Mouse (Mus musculus) megakaryocyte, embryonic 14.5 days (primary cell): Measurements from ENCODE around the gene 1600014C23Rik. TPM values are rescaled to one million over a fixed set of nuclear protein-coding genes. Genes with fewer than 3 reads are reported as not detected.
A peak's percentile ranks its signal among the peaks of the same experiment; 100 is the strongest.

Source experiments
- H3K27me3 ChIP-seq: replicated peaks from 2 replicates; pipeline ENCODE3; 2012; ENCODE audit warnings: inconsistent platforms
- H3K36me3 ChIP-seq: replicated peaks from 2 replicates; pipeline ENCODE3; 2012; ENCODE audit warnings: low read length, inconsistent platforms, mixed read lengths
- H3K4me1 ChIP-seq: 2 replicates; pipeline ENCODE4 v1.6.1; 2012; ENCODE audit warnings: inconsistent platforms
- H3K4me3 ChIP-seq: replicated peaks from 2 replicates; pipeline ENCODE3; 2012; ENCODE audit warnings: moderate library complexity, mild to moderate bottlenecking, inconsistent platforms
- H3K9me3 ChIP-seq: 2 replicates; pipeline ENCODE4 v1.6.1; 2012; ENCODE audit warnings: inconsistent platforms
- FLI1 ChIP-seq: IDR thresholded peaks from 2 replicates; pipeline ENCODE4 v1.6.1; 2012; ENCODE audit warnings: low read length, inconsistent platforms, mixed read lengths
- GATA1 ChIP-seq: IDR thresholded peaks from 3 replicates; pipeline ENCODE4 v1.6.1; 2012; ENCODE audit warnings: mixed read lengths, low read length, inconsistent platforms, borderline replicate concordance
- polyA plus RNA-seq: library from polyadenylated mRNA; stranded (reverse); fragments of >175 nt; gene quantifications from 2 replicates; pipeline ENCODE4 v1.2.3, GENCODE M21; 2012; ENCODE audit warnings: low replicate concordance; ENCODE audit not compliant: insufficient read depth

The 1600014C23Rik gene
- polyA plus RNA-seq, 1 experiment: 1.3 TPM

- TF ChIP-seq GATA1 (no peak), FLI1 (no peak)
- H3K4me1 ChIP-seq: peaks cover 83% of the 10 kb centered on the region
- peaks cover 12% of the 10 kb centered on the region for H3K27me3 ChIP-seq
- H3K4me3 ChIP-seq: no peak overlapping the region
- no peaks in the 10 kb centered on the region for H3K9me3 ChIP-seq
- H3K36me3 ChIP-seq: no peaks in the 10 kb centered on the region
Measured at GRCm38 (mm10) chr17:45754186-45754862, 20.7 kb upstream of the 1600014C23Rik start.

- Histone ChIP-seq H3K4me3 (peak overlapping the region; percentile 69), H3K36me3 (no peaks in the 10 kb centered on the region), H3K27me3 (peaks cover 9% of the 10 kb centered on the region), H3K9me3 (no peaks in the 10 kb centered on the region), H3K4me1 (peaks cover 90% of the 10 kb centered on the region)
- TF ChIP-seq FLI1: no peak
- TF ChIP-seq GATA1: no peak
Measured at GRCm38 (mm10) chr17:45752678-45753077, 19.0 kb upstream of the 1600014C23Rik start.

DNA sequence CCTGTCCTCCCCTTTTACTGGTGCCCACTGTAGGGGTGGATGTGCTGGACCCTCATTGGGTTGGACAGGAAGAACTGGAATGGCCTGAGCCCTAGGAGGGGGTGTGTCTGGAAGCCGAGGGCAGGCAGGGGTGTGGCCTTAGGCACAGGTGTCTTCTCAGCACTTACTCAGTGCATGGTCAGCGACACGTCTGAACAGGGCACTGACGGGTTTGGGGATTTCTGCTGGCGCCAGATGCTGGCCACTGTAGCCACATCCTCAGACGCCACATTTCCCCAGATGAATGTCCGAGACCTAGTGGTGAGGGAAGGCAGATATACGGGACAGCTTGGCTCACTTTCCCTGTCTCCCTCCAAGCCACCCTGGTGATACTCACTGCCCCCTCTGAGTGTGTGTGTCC is 18.4 kb upstream of the 1600014C23Rik start:
- Histone ChIP-seq H3K27me3 (peaks cover 6% of the 10 kb centered on the region), H3K4me3 (peak overlapping the region; percentile 76), H3K9me3 (no peaks in the 10 kb centered on the region), H3K4me1 (peaks cover 90% of the 10 kb centered on the region), H3K36me3 (no peaks in the 10 kb centered on the region)
- TF ChIP-seq GATA1: no peak
- no peak for TF ChIP-seq FLI1

DNA sequence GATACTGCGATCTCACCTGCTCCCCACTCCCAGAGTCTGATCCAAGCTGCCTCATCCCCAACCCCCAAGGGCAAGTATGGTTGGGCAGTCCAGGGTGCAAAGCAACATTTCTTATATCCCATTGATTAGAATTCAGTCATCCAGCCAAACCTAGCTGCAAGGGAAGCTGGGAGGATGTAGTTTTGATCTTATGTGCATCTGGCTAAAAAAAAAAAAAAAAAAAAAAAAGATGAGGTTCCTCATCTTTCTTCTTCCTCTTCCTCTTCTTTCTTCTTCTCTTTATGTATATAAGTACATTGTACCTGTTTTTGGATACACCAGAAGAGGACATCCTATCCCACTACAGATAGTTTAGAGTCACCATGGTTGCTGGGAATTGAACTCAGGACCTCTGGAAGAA is 17.7 kb upstream of the 1600014C23Rik start:
- Histone ChIP-seq H3K9me3 (no peaks in the 10 kb centered on the region), H3K4me1 (peaks cover 90% of the 10 kb centered on the region), H3K36me3 (no peaks in the 10 kb centered on the region), H3K27me3 (peaks cover 3% of the 10 kb centered on the region), H3K4me3 (no peak overlapping the region)
- TF ChIP-seq GATA1: no peak
- no peak for TF ChIP-seq FLI1

- H3K36me3 ChIP-seq: no peaks in the 10 kb centered on the region
- H3K27me3 ChIP-seq: no peaks in the 10 kb centered on the region
- H3K9me3 ChIP-seq: no peaks in the 10 kb centered on the region
- peaks cover 94% of the 10 kb centered on the region for H3K4me1 ChIP-seq
- no peak for TF ChIP-seq FLI1
- no peak for TF ChIP-seq GATA1
- no peak overlapping the region for H3K4me3 ChIP-seq
Measured at GRCm38 (mm10) chr17:45749100-45749499, 15.5 kb upstream of the 1600014C23Rik start.

GRCm38 (mm10) chr17:45747858-45748785 is 14.5 kb upstream of the 1600014C23Rik start:
- TF ChIP-seq FLI1 (no peak), GATA1 (no peak)
- Histone ChIP-seq H3K9me3 (no peaks in the 10 kb centered on the region), H3K36me3 (peaks cover 2% of the 10 kb centered on the region), H3K4me3 (peak overlapping the region; percentile 38), H3K27me3 (no peaks in the 10 kb centered on the region), H3K4me1 (peaks cover 91% of the 10 kb centered on the region)

DNA sequence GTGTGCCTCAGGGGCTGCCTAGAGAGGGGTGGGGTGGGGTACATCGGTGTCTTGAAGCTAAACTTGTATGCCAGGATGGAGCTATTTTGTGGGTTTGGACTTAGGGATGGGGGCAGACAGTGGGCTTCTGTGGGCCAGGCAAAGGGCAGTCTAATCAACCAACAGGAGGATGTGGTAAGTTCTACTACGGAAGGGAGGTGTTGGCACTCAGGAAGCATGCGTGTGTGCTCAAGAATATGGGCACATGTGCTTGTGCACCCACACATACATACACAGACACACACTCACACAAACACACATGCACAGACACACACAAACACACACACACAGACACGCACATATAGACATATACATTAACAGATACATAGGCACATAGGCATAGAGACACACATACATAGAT is 13.6 kb upstream of the 1600014C23Rik start:
- peak overlapping the region; percentile 79 for H3K4me3 ChIP-seq
- no peaks in the 10 kb centered on the region for H3K9me3 ChIP-seq
- H3K36me3 ChIP-seq: peaks cover 2% of the 10 kb centered on the region
- H3K4me1 ChIP-seq: peaks cover 91% of the 10 kb centered on the region
- no peaks in the 10 kb centered on the region for H3K27me3 ChIP-seq
- no peak for TF ChIP-seq GATA1
- no peak for TF ChIP-seq FLI1

- Histone ChIP-seq H3K4me3 (peak overlapping the region; percentile 80), H3K9me3 (no peaks in the 10 kb centered on the region), H3K4me1 (peaks cover 91% of the 10 kb centered on the region), H3K36me3 (peaks cover 2% of the 10 kb centered on the region), H3K27me3 (no peaks in the 10 kb centered on the region)
- TF ChIP-seq FLI1 (no peak), GATA1 (no peak)
Measured at GRCm38 (mm10) chr17:45746755-45747154, 13.1 kb upstream of the 1600014C23Rik start.

DNA sequence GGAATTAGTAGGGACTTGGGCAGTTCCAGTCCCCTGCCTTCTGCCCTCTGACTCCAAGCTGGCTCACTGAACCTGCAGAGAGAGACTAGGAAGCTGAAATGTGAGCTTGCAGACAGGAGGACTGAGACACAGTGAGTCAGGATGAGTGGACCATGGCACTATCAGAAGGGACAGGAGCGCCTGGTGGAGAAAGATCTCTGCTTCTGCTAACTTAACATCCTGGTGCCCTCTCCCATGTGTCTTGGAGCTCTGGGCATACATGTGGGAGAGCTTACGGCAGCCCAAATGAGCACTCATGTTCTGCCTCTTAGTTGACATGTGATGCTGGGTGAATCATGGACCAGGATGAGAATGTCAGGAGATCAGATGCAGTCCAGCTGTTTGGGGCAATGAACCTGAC is 12.0 kb upstream of the 1600014C23Rik start:
- TF ChIP-seq FLI1 (no peak), GATA1 (peak; percentile 37; the same call in 1 of the 3 replicates)
- Histone ChIP-seq H3K27me3 (no peaks in the 10 kb centered on the region), H3K9me3 (no peaks in the 10 kb centered on the region), H3K4me1 (peaks cover 83% of the 10 kb centered on the region), H3K4me3 (peak overlapping the region; percentile 90), H3K36me3 (peaks cover 3% of the 10 kb centered on the region)
